Mouse (Mus musculus): ENCODE results near the gene Uri1.

Uri1 gene

GRCm38 (mm10) chr7:38015356-38015755 is 8.0 kb downstream of the Uri1 start:
- no peak for DNase-seq (ENCODE audit: low read depth, low spot score)

GRCm38 (mm10) chr7:38013946-38014345 is 9.4 kb downstream of the Uri1 start:
- no peak for DNase-seq (ENCODE audit: low read depth, low spot score)

- DNase-seq (ENCODE audit: low read depth, low spot score) = no peak
Measured at GRCm38 (mm10) chr7:38012811-38013210, 10.5 kb downstream of the Uri1 start.

DNA sequence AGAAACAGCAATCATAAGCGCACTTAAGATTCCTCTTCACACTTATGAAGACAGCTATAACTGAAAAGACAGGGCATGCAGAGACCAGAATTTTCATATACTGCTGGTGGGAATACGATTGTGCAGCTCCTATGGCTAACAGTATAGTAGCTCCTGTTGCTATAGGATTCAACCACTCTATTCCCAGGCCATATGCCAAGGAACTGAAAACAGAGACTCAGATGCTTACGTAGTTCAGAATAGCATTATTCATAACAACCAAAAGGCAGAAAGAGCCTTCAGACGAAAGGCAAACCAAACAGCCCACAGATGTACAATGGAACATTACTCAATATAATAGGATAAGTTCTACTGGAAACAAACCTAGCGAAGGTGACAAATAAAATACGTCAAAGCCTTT is 15.0 kb downstream of the Uri1 start:
- no peak for DNase-seq (ENCODE audit: low read depth, low spot score)

GRCm38 (mm10) chr7:38002451-38002850 is 20.9 kb downstream of the Uri1 start:
- no peak for DNase-seq (ENCODE audit: low read depth, low spot score)

DNA sequence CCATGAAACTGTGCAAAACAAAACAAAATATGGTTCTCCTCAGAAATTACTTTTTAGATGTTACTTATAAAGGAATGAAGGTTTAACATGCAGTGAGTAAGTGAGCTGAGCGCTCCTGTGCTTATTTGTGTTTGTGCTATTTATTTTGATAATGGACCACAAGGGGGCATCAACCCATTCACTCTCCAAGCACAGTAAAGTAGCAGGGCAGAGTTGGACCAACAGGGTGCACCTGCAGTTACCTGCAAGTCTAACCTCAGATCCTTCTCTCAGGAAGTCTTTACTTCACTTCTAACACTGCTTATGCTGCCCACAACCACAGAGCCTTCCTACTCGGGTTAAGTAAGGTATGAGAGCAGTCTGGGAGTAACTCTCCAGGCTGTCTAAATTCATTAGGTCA is 23.7 kb downstream of the Uri1 start:
- peak; percentile 73 for DNase-seq (ENCODE audit: low read depth, low spot score)

DNA sequence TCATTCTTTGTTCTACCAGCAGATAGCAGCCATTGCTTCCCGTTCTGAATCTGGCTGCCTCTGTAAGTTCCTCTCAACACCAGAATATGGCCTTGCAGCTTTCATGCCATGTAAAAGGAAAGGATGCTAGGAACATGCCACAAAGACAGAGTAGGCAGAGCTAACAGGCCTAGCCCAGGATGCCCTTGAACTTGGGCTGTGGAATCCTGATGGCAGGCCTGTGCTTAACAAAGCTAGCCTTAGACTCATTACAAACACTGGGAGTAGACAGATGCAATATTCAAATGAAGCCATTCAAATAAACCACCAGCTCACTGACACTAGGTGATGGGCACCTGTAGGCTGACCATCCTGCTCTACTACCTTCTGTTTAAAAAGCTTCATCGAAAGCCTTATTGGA is 30.5 kb downstream of the Uri1 start:
- DNase-seq (ENCODE audit: low read depth, low spot score) = peak; percentile 60

GRCm38 (mm10) chr7:37984866-37985265 is 38.5 kb downstream of the Uri1 start:
- DNase-seq (ENCODE audit: low read depth, low spot score) = no peak

DNA sequence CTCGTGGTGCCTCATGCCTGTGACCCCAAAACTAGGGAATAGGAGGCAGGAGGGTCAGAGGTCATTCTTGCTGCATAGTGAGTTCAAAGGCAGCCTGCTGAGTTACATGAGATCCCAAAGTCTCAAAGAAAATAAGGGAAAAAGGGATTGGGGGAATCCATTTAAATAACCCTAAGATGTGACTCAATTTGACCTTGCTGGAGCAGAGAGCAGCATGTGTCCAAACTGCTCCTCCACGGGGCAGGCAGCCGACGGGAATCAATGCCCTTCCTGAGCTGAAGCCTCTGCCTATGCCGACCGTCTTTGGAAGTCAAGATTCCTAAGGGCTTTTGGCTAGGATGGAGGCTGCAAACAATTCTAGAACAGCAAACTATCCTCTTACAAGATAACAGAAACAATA is 39.9 kb downstream of the Uri1 start:
- peak; percentile 16 for DNase-seq (ENCODE audit: low read depth, low spot score)

DNA sequence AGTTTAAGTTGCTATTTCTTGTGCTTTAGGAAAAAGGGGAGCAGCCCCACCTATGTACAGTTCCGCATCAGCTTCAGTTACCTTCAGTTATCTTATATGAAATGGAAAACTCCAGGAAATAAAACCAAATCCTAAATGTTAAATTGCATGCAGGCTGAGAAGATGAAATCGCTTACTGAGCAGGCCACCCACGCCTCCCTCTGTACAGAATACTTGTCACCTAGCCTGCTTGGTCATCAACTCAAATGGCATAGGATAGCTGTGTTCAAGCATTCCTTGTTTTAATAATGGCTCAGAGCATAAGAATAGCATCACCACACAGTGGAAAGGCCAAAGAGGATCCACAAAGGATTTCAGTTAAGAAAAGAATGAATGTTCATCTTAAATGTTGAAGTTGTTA is 43.6 kb downstream of the Uri1 start:
- no peak for DNase-seq (ENCODE audit: low read depth, low spot score)

DNA sequence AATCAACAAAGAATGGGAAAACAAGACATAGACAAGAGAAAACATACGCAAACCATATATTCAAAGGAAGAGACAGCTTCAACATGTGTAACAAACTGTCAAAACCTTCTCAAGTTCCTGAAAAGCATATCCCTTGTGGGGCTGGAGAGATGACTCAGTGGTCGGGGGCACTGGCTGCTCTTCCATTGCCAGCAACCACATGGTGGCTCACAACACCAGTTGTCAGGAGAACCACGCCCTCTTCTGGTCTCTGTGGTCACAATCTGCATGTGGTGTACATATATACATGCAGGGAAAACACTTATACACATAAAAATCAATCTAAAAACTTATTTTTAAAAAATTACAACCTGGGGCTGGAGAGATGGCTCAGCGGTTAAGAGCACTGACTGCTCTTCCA is 44.9 kb downstream of the Uri1 start:
- DNase-seq (ENCODE audit: low read depth, low spot score) = no peak

DNA sequence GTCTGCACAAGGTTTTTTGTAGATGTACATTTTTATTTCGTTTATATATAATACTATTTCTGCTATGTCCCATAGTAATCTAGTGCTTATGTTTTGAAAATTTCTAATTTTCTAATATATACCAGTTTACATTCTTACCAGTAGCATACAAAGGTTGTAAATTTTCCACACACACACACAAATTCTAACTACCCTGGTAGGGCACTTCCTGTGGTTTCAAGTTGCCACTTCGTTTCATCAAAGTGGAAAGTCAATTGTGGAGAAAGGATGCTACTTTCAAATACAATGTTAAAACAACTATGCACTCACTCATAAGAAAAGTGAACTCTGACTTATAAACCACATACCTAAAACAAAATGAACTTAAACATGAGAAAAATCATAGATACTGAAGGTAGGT is 45.7 kb downstream of the Uri1 start:
- no peak for DNase-seq (ENCODE audit: low read depth, low spot score)

GRCm38 (mm10) chr7:37972999-37973555 is 50.3 kb downstream of the Uri1 start:
- DNase-seq (ENCODE audit: low read depth, low spot score) = no peak

DNA sequence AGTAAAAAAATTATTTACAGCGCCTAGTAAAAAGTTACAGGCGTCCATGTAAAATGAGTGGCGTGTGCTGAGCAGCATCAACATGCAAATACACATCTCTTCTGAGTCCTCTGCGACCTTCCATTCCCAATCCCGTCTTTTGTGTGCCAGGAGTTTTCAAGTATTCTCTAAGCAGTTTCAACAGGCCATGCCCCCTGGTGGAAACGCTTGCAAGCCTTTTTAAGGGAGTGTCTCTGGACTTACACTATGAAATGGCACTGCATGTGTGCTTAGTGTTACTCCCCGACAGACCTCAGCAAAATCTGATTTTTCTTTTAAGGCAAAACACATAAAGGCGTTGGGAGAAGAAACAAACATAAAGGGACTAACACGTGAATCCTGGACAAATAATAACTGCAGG is 50.8 kb downstream of the Uri1 start:
- peak; percentile 69 for DNase-seq (ENCODE audit: low read depth, low spot score)

- peak; percentile 23 for DNase-seq (ENCODE audit: low read depth, low spot score)
Measured at GRCm38 (mm10) chr7:37962326-37962725, 61.0 kb downstream of the Uri1 start.

DNA sequence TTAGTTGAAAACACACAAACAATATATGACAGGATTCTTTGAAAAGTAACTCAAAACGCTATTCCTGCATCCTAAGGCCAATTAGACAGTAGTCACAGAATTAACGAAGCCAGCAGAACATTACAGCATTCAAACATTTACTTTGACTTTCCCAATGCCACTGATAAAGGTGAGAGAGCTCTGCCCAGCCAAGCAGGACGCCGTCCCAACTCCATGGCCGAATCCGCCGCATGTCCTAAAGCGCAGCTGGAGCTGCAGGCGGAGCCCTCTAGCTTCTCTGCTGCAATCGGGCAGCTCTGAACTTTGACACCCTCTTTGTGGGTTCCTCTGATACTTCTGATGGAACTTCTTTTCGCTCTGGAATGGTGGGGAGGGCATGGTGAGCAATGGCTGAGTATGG is 62.1 kb downstream of the Uri1 start:
- DNase-seq (ENCODE audit: low read depth, low spot score) = no peak

DNA sequence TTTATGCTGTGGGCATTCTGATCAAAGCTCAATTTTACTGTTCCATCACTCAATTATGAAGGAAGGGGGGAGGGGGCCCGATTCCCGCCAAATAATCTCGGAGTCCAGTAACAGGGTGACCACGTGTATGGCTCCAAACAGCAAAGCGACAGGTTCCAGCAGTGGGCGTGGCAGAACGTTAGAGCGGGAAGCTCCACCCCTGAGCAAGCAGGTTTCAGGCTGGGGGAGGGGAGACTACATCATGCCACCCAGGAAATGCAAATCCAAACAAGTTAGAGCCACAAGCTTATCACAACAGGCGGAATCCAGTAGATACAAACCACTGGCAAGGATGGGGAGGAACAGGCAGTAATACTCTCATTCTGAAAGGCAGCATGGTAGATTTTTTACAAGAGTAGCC is 71.5 kb downstream of the Uri1 start:
- peak; percentile 71 for DNase-seq (ENCODE audit: low read depth, low spot score)

GRCm38 (mm10) chr7:37936459-37936858 is 86.9 kb downstream of the Uri1 start:
- no peak for DNase-seq (ENCODE audit: low read depth, low spot score)

DNA sequence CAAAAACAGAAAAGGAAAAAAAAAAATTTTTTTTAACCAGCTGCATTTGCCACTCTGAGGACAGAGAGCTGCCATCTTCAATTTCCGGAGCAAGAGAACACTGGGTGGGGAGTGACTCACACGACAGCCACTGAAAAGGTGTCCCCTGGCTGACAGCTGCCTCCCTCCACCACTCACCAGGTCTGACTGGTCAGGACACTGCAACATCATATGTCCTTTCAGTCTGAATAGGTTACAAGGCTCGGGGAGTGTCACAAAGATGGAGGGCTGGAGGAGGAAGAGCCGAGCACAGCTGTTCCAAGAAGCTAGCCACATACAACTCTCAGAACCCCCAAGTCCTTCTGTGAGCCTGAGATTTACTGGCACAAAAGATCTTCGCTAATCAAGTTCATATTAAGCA is 87.6 kb downstream of the Uri1 start:
- DNase-seq (ENCODE audit: low read depth, low spot score) = no peak

DNA sequence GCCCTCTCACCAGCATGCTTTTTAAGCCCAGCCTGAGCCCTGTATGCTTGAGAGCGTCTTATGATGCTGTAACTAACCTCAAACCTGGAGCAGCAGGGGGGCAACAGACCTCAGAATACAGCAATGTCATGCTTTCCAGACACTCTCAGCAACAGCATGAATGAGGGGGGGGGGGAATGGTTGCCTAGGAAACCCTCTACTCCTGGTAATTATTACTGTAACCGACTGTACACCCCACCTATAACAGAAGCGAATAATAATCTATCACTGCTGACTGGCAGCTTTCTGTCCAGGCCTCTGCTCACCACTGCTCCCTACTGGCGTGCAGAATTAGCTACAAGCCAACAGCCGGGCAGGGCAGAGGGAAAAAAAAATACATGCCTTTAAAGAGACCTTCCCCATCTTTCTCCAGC is 88.6 kb downstream of the Uri1 start:
- peak; percentile 68 for DNase-seq (ENCODE audit: low read depth, low spot score)

DNA sequence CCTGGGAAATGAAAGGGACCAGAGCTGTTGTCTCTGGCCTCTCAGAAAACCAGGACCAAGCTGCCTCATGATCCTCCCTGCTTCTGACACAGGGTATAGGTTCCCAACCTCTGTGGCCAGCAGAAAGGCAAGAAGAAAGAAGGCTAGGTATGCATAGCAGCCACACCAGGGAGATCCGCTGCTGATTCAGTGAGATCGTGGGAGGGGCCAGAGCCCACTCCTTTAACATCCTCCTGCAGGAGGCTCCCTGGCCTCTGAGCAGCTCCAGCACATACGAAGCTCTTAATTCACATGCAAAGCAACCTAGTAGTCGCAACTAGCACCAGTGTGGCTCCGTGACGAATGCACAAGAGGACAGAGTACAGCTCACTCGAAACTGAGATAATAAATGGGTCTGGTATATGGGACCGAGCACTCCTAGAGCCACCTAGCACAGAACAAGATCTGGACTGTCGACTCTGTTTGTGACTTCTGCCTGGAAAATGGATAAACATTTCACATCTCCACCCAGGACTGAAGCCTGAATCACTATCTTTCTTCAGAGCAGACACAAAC is 89.5 kb downstream of the Uri1 start:
- DNase-seq (ENCODE audit: low read depth, low spot score) = peak; percentile 75

- no peak for DNase-seq (ENCODE audit: low read depth, low spot score)
Measured at GRCm38 (mm10) chr7:37931631-37932030, 91.7 kb downstream of the Uri1 start.

DNA sequence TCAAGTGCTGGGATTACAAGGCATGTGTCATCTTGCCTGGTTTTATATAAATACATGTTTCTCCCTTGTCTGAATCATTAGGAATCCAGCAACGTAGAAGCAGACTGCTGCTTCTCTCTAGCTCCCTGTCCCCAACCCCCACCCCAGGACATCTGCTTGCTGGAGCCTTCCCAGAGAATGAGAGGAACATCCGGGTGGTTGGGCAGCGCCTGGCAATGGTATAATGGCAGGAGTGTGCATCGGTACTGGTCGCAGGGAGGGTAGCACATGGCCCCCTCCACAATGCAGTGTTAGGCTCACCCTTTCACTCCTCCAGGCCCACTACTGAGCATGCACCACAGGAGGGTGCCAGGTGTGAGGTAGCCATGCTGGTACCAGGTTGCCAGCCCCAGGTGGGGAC is 93.6 kb downstream of the Uri1 start:
- no peak for DNase-seq (ENCODE audit: low read depth, low spot score)

DNA sequence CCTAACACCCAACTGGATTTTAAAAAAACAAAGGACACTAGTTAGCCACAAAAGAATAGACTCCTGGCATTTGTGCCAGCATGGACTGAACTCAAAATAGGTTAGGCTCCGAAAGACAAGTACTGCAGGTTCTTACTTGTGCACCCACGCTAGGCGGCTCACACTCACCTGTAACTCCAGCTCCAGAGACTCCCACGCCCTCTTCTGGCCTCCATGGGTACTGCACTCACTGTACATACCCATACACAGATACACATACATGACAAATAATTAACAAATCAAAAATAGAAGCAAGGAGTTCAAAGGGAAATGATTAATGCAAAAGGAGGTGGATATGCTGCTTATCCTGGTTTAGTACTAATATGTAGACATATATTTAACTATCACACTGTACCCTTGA is 100.4 kb downstream of the Uri1 start:
- peak; percentile 74 for DNase-seq (ENCODE audit: low read depth, low spot score)
